Mouse (Mus musculus) central nervous system, embryonic 11.5 days (tissue): Measurements from ENCODE around the gene Smim13. TPM values are rescaled to one million over a fixed set of nuclear protein-coding genes. Genes with fewer than 3 reads are reported as not detected.

Experiments used
- polyA plus RNA-seq: library from polyadenylated mRNA; depleted of rRNA; stranded (reverse); fragments of >200 nt; gene quantifications from 2 replicates; pipeline ENCODE4 v1.2.3, GENCODE M21; 2012; rRNA removed

The Smim13 gene
- polyA plus RNA-seq = 6.6 and 12.7 TPM in 2 replicates

DNA sequence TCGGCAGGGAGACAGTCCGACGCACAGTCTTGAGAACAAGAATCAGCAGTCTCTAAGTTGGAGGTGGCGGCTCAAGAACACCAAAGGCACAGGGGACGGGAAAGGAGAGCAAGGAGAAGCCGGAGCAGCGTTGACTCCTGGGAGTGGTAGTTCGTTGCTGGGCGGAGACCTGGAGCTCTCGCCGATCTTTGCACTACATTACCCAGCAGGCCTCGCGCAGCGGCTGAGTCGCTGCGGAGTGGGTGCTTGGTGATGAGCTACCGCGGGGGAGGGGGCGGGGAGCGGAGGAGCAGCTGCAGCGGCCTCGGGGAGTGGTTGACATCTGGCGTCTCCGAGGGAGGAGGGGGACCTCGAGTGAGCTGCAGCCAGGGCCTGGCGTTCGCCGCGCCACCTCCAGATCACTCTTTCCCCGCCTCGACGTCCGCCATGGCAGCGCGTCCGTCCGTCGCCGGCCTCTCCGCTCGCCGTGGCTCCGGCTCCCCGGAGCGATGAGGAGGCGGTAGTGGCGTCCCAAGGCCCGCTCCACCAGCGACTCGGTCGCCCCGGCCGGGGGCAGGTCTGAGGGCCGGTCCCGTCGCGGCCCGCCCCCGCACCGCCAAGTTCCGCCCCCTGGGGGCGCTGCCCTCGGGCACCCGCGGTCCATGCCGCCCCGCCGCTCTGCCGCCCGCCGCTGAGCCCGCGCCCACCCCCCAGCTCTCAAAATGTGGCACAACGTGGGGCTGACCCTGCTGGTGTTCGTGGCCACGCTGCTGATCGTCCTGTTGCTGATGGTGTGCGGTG, at the start of gene Smim13:
Gene Smim13, plus strand, starts transcription at position 307 of the 780 bp plus-strand sequence.

DNA sequence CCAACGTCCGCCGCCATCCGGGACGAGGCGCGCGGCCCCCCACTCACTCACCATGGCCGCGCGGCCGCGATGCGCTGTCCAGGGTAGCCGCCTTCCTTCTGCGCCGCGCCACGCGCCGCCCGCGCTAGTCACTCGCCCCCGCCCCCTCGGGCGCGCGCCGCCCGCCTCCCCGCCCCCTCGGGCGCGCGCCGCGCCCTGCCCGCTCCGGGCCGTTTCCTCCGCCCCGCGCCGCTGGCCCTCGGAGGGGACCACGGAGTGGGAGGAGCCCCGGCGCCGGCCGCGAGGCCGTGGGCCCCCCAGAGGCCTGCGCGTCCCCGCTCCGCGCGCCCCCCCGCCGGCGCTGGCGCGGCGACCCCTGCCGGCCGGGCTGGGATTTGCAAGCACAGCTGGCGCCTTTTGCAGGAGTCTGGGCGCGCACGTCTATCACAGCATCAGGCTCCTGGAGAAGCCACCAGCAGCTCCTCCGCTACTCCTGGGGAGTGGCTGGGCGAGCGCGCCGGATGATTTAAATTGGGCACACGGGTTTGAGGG, 29.3 kb upstream of the Smim13 start, which contains the start of gene Elovl2:
Gene Elovl2, minus strand, starts transcription at position 102 of the 531 bp plus-strand sequence.

DNA sequence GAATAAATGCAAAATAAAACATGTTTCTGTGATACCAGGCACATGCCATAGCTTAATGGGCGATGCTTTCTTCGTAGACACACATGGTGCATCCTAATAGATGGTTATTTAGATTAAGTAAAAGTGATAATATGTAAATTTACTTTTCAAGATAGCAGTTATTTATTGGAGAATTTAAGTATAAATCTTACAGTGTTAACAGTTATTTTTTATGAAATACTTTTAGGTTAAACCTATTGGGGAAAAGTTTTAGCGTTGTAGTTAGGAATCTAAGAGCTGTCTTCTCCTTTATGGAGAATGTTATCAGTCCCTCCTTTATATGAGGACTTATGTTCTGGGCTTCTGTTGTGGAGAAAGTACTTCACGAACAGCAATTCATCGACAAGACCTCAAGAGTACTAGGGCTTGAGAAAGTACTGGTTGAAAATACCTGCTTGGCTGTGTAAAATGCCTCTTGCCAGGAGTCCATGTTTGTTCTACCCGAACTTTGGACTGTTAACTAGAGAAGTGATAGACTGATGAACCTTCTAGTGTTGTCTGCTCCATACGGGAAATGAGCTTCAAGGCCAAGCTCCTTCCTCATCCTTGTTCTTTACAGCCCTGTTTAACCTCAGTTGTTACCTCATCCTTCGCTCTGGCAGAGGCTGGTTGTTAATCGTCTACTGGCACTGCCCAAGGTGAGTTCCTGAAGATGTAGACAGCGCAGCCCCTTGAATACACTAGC, 24.4 kb downstream of the Smim13 start, which contains the start of gene Gm17364:
Gene Gm17364, minus strand, starts transcription at position 51 of the 724 bp plus-strand sequence.

Other genes starting within 250 kb of the Smim13 start
- gene Pak1ip1, start 248.8 kb upstream of the Smim13 start, polyA plus RNA-seq = 71.0 and 80.8 TPM in 2 replicates
- gene Tmem14c, start 233.6 kb upstream of the Smim13 start, polyA plus RNA-seq = 116 and 117 TPM in 2 replicates
- gene Mak, start 170.1 kb upstream of the Smim13 start, polyA plus RNA-seq = 0.67 and 0.83 TPM in 2 replicates
- 0.26 TPM in 1 of 2 replicates, not detected in the other for gene Gcm2, start 138.8 kb upstream of the Smim13 start, polyA plus RNA-seq
- gene Sycp2l, start 135.5 kb upstream of the Smim13 start, polyA plus RNA-seq = 0.12 and 0.23 TPM in 2 replicates
- gene Elovl2, start 29.4 kb upstream of the Smim13 start, polyA plus RNA-seq = 14.1 and 22.0 TPM in 2 replicates
- gene Gm17364, start 24.1 kb downstream of the Smim13 start, polyA plus RNA-seq = not detected in 2 replicates
- gene Nedd9, start 237.5 kb downstream of the Smim13 start, polyA plus RNA-seq = 7.8 and 15.9 TPM in 2 replicates